Mouse (Mus musculus): ENCODE data around the gene Shox2.

DNA sequence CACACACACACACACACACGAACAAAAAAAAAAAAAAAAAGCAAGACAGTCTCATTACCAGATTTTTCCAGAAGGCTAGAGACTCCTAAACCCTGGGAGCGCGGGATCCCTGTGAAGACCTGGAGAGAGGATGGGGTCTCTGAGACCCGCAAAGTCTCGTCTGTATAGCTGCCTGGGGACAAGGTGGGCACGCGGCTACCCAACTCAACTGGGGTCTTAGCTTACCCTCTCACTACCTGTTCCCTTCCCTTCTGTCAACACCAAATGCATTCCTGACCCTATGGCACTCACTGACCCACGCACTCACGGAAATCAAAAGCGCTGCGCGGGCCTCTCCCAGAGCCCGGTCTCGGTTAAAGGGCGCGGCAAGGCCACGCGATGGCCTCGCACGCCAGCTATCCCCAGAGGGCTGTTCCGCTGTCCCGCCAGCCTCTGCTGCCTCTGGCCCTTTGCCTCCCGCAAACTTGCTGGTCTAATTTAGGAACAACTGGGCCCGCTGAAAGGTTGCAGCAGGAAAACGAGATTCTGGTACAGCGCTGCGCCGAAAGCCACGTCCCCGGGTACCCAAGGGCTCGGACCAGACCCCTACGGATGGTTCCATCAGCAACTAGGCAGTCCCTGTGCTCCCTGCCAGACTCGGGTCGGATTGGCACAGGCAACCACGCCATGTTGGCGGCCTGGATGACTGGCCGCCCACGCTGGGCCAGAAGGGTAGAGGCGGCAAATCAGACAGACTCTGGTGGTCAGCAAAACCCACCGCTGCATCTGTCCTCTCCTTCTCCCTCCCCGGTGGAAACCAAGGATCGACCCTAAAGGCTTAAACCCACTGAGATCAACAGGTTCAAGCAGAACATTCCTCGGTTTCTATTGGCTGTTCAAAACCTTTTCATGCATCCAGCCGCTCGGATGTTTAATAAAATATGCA, 2.9 kb downstream of the Shox2 start:
- TF ChIP-seq CTCF (IDR thresholded peaks at IDR 0.05) = no peak
- no peak for TF ChIP-seq EP300 (IDR thresholded peaks at IDR 0.05; ENCODE audit: insufficient read depth, low read depth, low read length)
- TF ChIP-seq POLR2A (IDR thresholded peaks at IDR 0.05; ENCODE audit: insufficient read depth, low read depth, low read length) = no peak
